8 mouse cellular contexts compared by ENCODE assay signal in the genomic region with DNA sequence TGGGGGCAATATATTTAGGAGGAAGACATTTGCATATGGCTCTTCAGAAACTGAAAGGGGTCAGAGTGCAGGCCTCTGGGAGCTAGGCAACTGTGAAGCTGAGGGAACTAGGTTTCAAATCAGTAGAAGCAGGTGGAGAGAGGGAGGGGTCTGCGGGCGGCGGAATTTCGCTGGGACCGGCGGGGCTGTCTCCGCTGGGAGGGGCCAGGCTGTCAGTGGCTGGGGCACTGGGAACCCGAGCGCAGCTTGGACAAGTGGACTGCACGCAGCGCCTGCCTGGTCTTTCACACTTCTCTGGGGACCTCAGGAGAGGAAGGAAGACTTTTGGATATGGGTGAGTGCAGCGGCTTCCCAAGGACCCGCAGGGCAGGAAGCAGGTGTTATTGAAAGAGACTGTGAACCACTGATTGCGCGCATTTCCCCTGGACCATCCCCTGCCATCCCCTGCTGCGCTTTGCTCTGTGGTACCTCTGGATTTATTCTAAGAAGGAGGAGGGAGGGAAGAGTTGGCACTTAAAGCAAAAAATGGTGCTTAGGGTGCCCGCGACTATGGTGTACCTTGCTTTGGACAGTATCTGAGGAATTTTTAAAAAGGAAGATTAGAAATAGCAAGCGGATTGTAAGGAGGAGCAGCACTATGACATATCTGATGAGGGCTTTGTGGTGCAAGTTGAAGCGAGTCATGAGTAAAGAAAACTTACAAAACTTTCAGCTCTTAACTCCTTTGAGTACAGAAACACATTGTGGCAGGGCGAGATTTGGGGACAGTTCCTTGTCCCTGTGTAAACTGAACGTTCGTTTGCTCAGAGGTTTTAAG.
A peak's percentile ranks its signal among the peaks of the same experiment; 100 is the strongest.
DNase-seq lines count a peak whose midpoint lies in the region; ATAC-seq and TF ChIP-seq lines count a peak whose summit lies in the region.

No protein-coding gene starts in this region.

- no peaks in the 10 kb centered on the region for H3K36me3 ChIP-seq in ES-E14 (ENCODE audit: control insufficient read depth, insufficient read depth, low read length, poor library complexity, severe bottlenecking)
- H3K36me3 ChIP-seq in forebrain, postnatal 0 days (ENCODE audit: insufficient read depth) = no peaks in the 10 kb centered on the region
- no peaks in the 10 kb centered on the region for H3K36me3 ChIP-seq in hindbrain, embryonic 14.5 days (replicated peaks; ENCODE audit: control insufficient read depth, insufficient read depth)
- no peaks in the 10 kb centered on the region for H3K36me3 ChIP-seq in thymus, adult 2 months (ENCODE audit: control insufficient read depth, insufficient read depth, low read length)

- no peaks in the 10 kb centered on the region for H3K27me3 ChIP-seq in forebrain, postnatal 0 days (ENCODE audit: insufficient read depth, low read length)
- H3K27me3 ChIP-seq in hindbrain, embryonic 14.5 days (ENCODE audit: control insufficient read depth, insufficient read depth, low read length) = no peaks in the 10 kb centered on the region
- H3K27me3 ChIP-seq in thymus, adult 2 months (ENCODE audit: control insufficient read depth, insufficient read depth, low read length) = no peaks in the 10 kb centered on the region

- intact Hi-C loops in left cerebral cortex, adult 2 months (cut with DNase I) = no loop called here

- in situ Hi-C loops in ES-E14 (cut with MboI; ENCODE audit: low sequenced_read_pairs in 2 of 2, unreplicated experiment in 2 of 2) = no loop called here

- ATAC-seq in forebrain, postnatal 0 days = peak; percentile 60
- peak; percentile 75 for ATAC-seq in hindbrain, embryonic 14.5 days (ENCODE audit: low FRiP score)

- H3K4me3 ChIP-seq in ES-E14 (ENCODE audit: insufficient read depth in 1 of 2, low read depth in 1 of 2, low read length in 2 of 2, poor library complexity in 1 of 2, severe bottlenecking in 1 of 2) = peak overlapping the region; percentile 4 to 62; a peak in 3 of 4 replicates
- peak overlapping the region; percentile 15 for H3K4me3 ChIP-seq in brown adipose tissue, adult 24 weeks (ENCODE audit: insufficient read depth, low read depth, low read length)
- H3K4me3 ChIP-seq in forebrain, postnatal 0 days (ENCODE audit: low read depth, low read length) = peak overlapping the region; percentile 40
- peak overlapping the region; percentile 39 for H3K4me3 ChIP-seq in hindbrain, embryonic 14.5 days (replicated peaks; ENCODE audit: low read length)
- H3K4me3 ChIP-seq in left cerebral cortex, adult 2 months = peak overlapping the region; percentile 51
- H3K4me3 ChIP-seq in thymus, adult 2 months (ENCODE audit: control insufficient read depth, insufficient read depth, low read length) = no peak overlapping the region

- WGBS in forebrain, postnatal 0 days = 1% methylated on average over 23 of the region's 23 CpGs
- WGBS in hindbrain, embryonic 14.5 days = under 1% methylated on average over 23 of the region's 23 CpGs
- WGBS in thymus, adult 2 months = 2% methylated on average over 23 of the region's 23 CpGs

- no peak for TF ChIP-seq CTCF in forebrain, postnatal 0 days (IDR thresholded peaks at IDR 0.05; ENCODE audit: low read depth)
- TF ChIP-seq CTCF in left cerebral cortex, adult 2 months (IDR thresholded peaks at IDR 0.05) = no peak
- TF ChIP-seq CTCF in thymus, adult 2 months (IDR thresholded peaks at IDR 0.05; ENCODE audit: borderline replicate concordance, control insufficient read depth, extremely low read depth, insufficient read depth, low read length, poor library complexity) = no peak

- no peak overlapping the region for H3K27ac ChIP-seq in ES-E14 (ENCODE audit: insufficient read depth, low read depth, low read length, poor library complexity, severe bottlenecking)
- no peak overlapping the region for H3K27ac ChIP-seq in brown adipose tissue, adult 24 weeks (replicated peaks; ENCODE audit: low read depth, low read length)
- H3K27ac ChIP-seq in forebrain, postnatal 0 days (ENCODE audit: low read depth, low read length) = peak overlapping the region; percentile 62
- H3K27ac ChIP-seq in hindbrain, embryonic 14.5 days = peak overlapping the region; percentile 15; the same call in 1 of the 2 replicates
- peak overlapping the region; percentile 69 for H3K27ac ChIP-seq in left cerebral cortex, adult 2 months
- no peak overlapping the region for H3K27ac ChIP-seq in thymus, adult 2 months (ENCODE audit: control insufficient read depth, insufficient read depth, low read length)

- H3K9me3 ChIP-seq in ES-E14 (ENCODE audit: control insufficient read depth, insufficient read depth, low read depth, low read length) = no peaks in the 10 kb centered on the region
- H3K9me3 ChIP-seq in forebrain, postnatal 0 days (ENCODE audit: low read length) = no peaks in the 10 kb centered on the region
- H3K9me3 ChIP-seq in hindbrain, embryonic 14.5 days (ENCODE audit: control insufficient read depth, low read length) = no peaks in the 10 kb centered on the region

- no peak overlapping the region for H3K9ac ChIP-seq in ES-E14 (ENCODE audit: insufficient read depth, low read depth, low read length, poor library complexity, severe bottlenecking)
- H3K9ac ChIP-seq in forebrain, postnatal 0 days = peak overlapping the region; percentile 47
- H3K9ac ChIP-seq in hindbrain, embryonic 14.5 days = peak overlapping the region; percentile 48

- no peak for TF ChIP-seq POLR2A in thymus, adult 2 months (IDR thresholded peaks at IDR 0.05; ENCODE audit: control insufficient read depth, extremely low read depth, insufficient read depth, low read length, poor library complexity)

- peak; percentile 28 for DNase-seq in ES-E14 (ENCODE audit: low read depth, low spot score)
- DNase-seq in forebrain, postnatal 0 days = no peak
- no peak for DNase-seq in hindbrain, embryonic 14.5 days (ENCODE audit: low spot score)
- DNase-seq in left cerebral cortex, adult 2 months (ENCODE audit: extremely low spot score in 1 of 2, low spot score in 2 of 2) = peak; percentile 21 to 24
- peak; percentile 5 for DNase-seq in lung, postnatal 25 days (ENCODE audit: low spot score)
- peak; percentile 35 for DNase-seq in right cerebral cortex, postnatal 4 days
- DNase-seq in thymus, adult 2 months = no peak

- peaks cover 2 to 5% of the 10 kb centered on the region in 2 experiments; a peak in 1 of 4 replicates for H3K4me1 ChIP-seq in ES-E14 (ENCODE audit: control insufficient read depth in 2 of 2, insufficient read depth in 2 of 2, low read length in 2 of 2, poor library complexity in 1 of 2)
- H3K4me1 ChIP-seq in brown adipose tissue, adult 24 weeks (ENCODE audit: control insufficient read depth, insufficient read depth, insufficient read length, low read length) = no peaks in the 10 kb centered on the region; the same call in 1 of the 2 replicates
- no peaks in the 10 kb centered on the region for H3K4me1 ChIP-seq in forebrain, postnatal 0 days (ENCODE audit: insufficient read depth)
- 0 out of 2 replicates have a peak, but pooled peaks cover 9% of the 10 kb centered on the region for H3K4me1 ChIP-seq in hindbrain, embryonic 14.5 days (replicated peaks; ENCODE audit: control insufficient read depth, insufficient read depth, low read length)
- H3K4me1 ChIP-seq in thymus, adult 2 months (replicated peaks; ENCODE audit: control insufficient read depth, insufficient read depth, low read length) = no peaks in the 10 kb centered on the region

- H3K4me2 ChIP-seq in forebrain, postnatal 0 days (ENCODE audit: low read depth) = peak overlapping the region; percentile 77
- H3K4me2 ChIP-seq in hindbrain, embryonic 14.5 days (replicated peaks) = peak overlapping the region; percentile 87

TF ChIP-seq in ES-E14, 5 proteins besides CTCF, POLR2A, EP300 and RAD21:
- TF ChIP-seq MAFK (IDR thresholded peaks at IDR 0.05; ENCODE audit: insufficient read depth, low read depth, low read length) (no peak), CHD2 (IDR thresholded peaks at IDR 0.05; ENCODE audit: low read depth, low read length) (no peak), ZC3H11A (IDR thresholded peaks at IDR 0.05; ENCODE audit: borderline replicate concordance, low read depth, low read length) (no peak), ZNF384 (IDR thresholded peaks at IDR 0.05; ENCODE audit: low read depth, low read length) (no peak), HCFC1 (IDR thresholded peaks at IDR 0.05; ENCODE audit: borderline replicate concordance, insufficient read depth, low read length) (no peak)

Comparison
In these comparisons a context has a peak if more than half of its experiments do, and no peak if none do; other contexts are left out.
1. DNase-seq: peak in ES-E14 (single experiment), left cerebral cortex, adult 2 months (2 of 2), lung, postnatal 25 days (single experiment) and right cerebral cortex, postnatal 4 days (single experiment); none in forebrain, postnatal 0 days (single experiment), hindbrain, embryonic 14.5 days (single experiment) and thymus, adult 2 months (single experiment).
2. H3K27ac ChIP-seq: peak in forebrain, postnatal 0 days (single experiment), hindbrain, embryonic 14.5 days (single experiment) and left cerebral cortex, adult 2 months (single experiment); none in ES-E14 (single experiment), brown adipose tissue, adult 24 weeks (single experiment) and thymus, adult 2 months (single experiment).